Mouse (Mus musculus) G1E (cell line): ENCODE results near the gene Vill. TPM values are rescaled to one million over a fixed set of nuclear protein-coding genes. Genes with fewer than 3 reads are reported as not detected.

ENCODE experiments used
- ATAC-seq: 2 replicates; pipeline ENCODE4 v1.8.0; 2016; ENCODE audit warnings: mild to moderate bottlenecking; ENCODE audit not compliant: insufficient number of reproducible peaks, poor library complexity, low FRiP score, severe bottlenecking; ENCODE audit errors: extremely low read depth
- DNase-seq: peaks from one replicate; pipeline ENCODE4 v3.0.0; 2012; ENCODE audit warnings: low spot score
- H3K27me3 ChIP-seq: 2 replicates; pipeline ENCODE4 v1.6.1; 2012; ENCODE audit warnings: mild to moderate bottlenecking, low read length, inconsistent platforms; ENCODE audit not compliant: insufficient read depth
- H3K36me3 ChIP-seq: replicated peaks from 2 replicates; pipeline ENCODE3; 2012; ENCODE audit warnings: mild to moderate bottlenecking, inconsistent platforms
- H3K4me1 ChIP-seq: 2 replicates; pipeline ENCODE4 v1.6.1; 2012; ENCODE audit warnings: low read depth, low read length, inconsistent platforms, mixed read lengths; ENCODE audit not compliant: insufficient read depth
- H3K4me3 ChIP-seq: 2 replicates; pipeline ENCODE4 v1.5.1; 2012; ENCODE audit warnings: low read depth, mild to moderate bottlenecking, inconsistent platforms, low read length, moderate library complexity, mixed read lengths
- H3K9me3 ChIP-seq: replicated peaks from 2 replicates; pipeline ENCODE4 v1.6.1; 2012; ENCODE audit warnings: inconsistent platforms
- CTCF ChIP-seq: IDR thresholded peaks from 2 replicates; pipeline ENCODE4 v1.5.1; 2012; ENCODE audit warnings: low read depth, low read length, inconsistent platforms, mixed read lengths
- GATA1 ChIP-seq: IDR thresholded peaks from 2 replicates; pipeline ENCODE4 v1.6.1; 2012; ENCODE audit warnings: borderline replicate concordance, low read length, inconsistent platforms, mixed read lengths
- GATA2 ChIP-seq: IDR thresholded peaks from 2 replicates; pipeline ENCODE4 v1.6.1; 2012; ENCODE audit warnings: low read depth, low read length, inconsistent platforms, borderline replicate concordance
- POLR2AphosphoS5 ChIP-seq: IDR thresholded peaks from 2 replicates; pipeline ENCODE4 v1.6.1; 2012; ENCODE audit warnings: low read depth, low read length, inconsistent platforms; ENCODE audit not compliant: insufficient replicate concordance
- TAL1 ChIP-seq: conservative IDR thresholded peaks from 2 replicates; pipeline ENCODE4 v1.6.1; 2012; ENCODE audit warnings: low read depth, low read length, inconsistent platforms, mixed read lengths
- polyA plus RNA-seq: library from polyadenylated mRNA; stranded (reverse); fragments of >175 nt; gene quantifications from 2 replicates; pipeline ENCODE4 v1.2.3, GENCODE M21; 2012
- total RNA-seq, 2 experiments: library from RNA; stranded (forward) in 1 of 2; stranded (reverse) in 1 of 2; fragments of 200-1000 nt in 1 of 2; fragments of >200 nt in 1 of 2; fragmentation: Nextera tagmentation in 1 of 2; gene quantifications; 2 replicates each; pipeline ENCODE4 v1.2.3; 2014 to 2017

Vill gene
- total and polyA plus RNA-seq, 3 experiments: not detected

DNA sequence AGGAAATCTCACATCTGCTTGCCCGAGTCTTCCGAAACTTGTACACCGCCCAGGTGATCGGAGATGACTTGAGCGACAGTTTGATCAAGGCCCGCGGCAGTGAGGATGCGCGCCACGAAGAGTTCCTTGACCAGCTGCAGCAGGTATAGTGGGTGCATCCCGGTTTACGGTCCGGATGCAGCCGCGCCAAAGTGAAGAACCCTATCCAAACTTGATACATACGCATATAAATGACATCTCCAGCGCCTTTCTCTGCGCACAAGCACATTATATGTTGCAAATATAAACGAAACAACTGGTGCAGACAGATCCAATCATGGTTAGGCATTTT, 50.2 kb downstream of the Vill start:
- TF ChIP-seq GATA1: no peak
- no peak for TF ChIP-seq TAL1
- no peak for TF ChIP-seq CTCF
- no peak for TF ChIP-seq GATA2
- TF ChIP-seq POLR2AphosphoS5: no peak
- no peak overlapping the region; the same call in 1 of the 2 replicates for H3K4me3 ChIP-seq
- H3K27me3 ChIP-seq: no peaks in the 10 kb centered on the region; the same call in 1 of the 2 replicates
- ATAC-seq (no peak), DNase-seq (no peak)
- peaks cover 71% of the 10 kb centered on the region for H3K9me3 ChIP-seq
- H3K4me1 ChIP-seq: no peaks in the 10 kb centered on the region
- H3K36me3 ChIP-seq: no peaks in the 10 kb centered on the region

DNA sequence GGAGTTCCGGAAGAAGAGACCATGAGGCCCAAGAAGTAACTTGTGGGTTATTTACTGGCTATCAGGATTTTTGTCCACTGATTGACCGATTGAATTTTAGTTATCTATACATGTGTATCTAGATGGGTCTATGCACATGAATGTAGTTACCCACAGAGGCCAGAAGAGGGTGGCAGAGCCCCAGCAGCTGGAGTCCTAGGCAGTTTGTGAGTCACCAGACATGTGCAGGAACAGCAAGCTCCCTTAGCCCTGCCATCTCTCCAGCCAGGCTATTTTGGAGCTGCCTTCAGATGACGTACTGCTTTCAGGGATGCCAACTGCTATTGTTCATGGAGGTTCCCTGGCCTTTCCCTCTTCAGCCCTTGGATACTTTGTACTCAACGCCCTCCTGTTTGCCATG, 55.0 kb downstream of the Vill start:
- DNase-seq: no peak
- no peak for ATAC-seq

DNA sequence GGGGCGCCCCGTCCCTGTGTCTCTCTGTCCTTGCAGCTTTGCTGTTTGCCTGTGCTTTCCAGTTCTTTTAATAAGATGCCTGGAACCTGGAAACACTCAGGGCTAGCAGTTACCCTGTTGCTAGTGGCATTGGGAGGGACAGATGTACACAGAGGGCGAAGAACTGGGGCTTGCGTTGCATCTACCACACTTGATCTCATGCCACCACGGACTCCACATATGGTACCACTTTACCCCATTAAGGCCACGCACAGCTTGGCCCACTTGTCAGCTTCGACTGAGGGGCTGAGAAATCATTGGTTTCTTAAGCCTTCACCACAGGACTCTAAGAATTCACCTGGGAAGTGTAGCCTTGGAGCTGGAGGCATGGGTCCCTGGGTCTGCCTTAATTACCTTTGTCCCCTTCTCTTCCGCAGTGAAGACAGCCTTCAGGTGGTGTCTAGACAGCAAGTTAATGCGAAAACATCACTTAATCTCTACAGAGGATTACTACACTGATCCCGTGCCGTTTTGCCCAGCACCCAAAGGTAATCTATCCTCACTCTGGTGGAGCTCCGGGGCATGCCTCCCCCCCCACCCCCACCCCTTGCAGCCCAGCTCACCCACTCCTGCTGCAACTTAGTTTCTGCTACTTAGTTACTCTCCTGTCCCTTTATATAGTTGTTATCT, 57.2 kb downstream of the Vill start:
- ATAC-seq (no peak), DNase-seq (no peak)
- peaks cover 70% of the 10 kb centered on the region for H3K9me3 ChIP-seq
- TF ChIP-seq CTCF (no peak), POLR2AphosphoS5 (no peak), GATA2 (no peak), TAL1 (no peak), GATA1 (no peak)
- no peaks in the 10 kb centered on the region for H3K4me1 ChIP-seq
- no peak overlapping the region for H3K4me3 ChIP-seq
- no peaks in the 10 kb centered on the region for H3K27me3 ChIP-seq
- H3K36me3 ChIP-seq: no peaks in the 10 kb centered on the region

More for the DNA sequence above, 55.0 kb downstream of the Vill start:
- Histone ChIP-seq H3K4me3 (no peak overlapping the region), H3K9me3 (peaks cover 79% of the 10 kb centered on the region), H3K4me1 (no peaks in the 10 kb centered on the region), H3K27me3 (no peaks in the 10 kb centered on the region; the same call in 1 of the 2 replicates), H3K36me3 (no peaks in the 10 kb centered on the region)
- TF ChIP-seq TAL1: no peak
- TF ChIP-seq POLR2AphosphoS5: no peak
- no peak for TF ChIP-seq CTCF
- no peak for TF ChIP-seq GATA1
- TF ChIP-seq GATA2: no peak

DNA sequence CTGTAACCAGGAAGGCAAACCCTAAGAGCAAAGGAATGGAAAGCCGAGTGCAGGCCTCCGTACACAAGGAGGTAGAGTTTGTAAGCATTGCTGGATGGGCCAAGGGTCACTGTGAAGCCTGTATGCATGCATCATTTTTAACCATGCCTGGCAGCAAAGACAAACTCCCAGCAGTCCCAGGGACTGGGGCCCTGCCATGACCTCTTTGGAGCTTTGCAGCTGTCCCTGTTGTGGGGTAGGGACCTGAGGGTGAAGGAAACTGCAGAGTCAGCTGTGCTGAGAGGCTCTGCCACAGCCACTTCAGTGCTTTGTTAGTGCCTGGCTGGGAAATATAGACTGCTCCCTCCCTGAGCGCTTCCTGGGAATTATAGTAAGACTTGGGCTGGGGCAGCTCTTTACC, 58.1 kb downstream of the Vill start:
- no peaks in the 10 kb centered on the region for H3K27me3 ChIP-seq
- ATAC-seq (no peak), DNase-seq (no peak)
- TF ChIP-seq GATA2 (no peak), GATA1 (no peak), TAL1 (no peak), POLR2AphosphoS5 (no peak), CTCF (no peak)
- peaks cover 68% of the 10 kb centered on the region for H3K9me3 ChIP-seq
- no peaks in the 10 kb centered on the region for H3K36me3 ChIP-seq
- H3K4me3 ChIP-seq: no peak overlapping the region
- H3K4me1 ChIP-seq: no peaks in the 10 kb centered on the region

DNA sequence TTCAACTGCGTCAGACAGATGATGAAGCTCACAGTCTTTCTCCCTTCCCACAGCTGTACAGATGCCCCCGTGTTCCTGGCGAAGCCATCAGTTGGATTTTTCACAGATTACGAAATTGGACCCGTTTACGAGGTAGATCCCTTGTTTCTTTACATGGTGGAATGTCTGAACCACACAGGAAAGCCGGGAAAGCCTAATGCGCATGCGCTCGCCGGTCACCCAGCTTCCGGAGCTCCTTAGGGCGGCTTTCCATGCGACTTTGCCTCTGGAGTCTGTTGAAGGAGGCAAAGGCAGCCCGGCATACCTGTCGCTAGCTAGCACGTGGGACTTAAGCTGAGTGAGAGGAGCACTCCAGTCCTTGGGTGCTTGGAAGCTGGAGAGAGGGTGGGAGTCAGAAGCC, 62.3 kb downstream of the Vill start:
- H3K36me3 ChIP-seq: no peaks in the 10 kb centered on the region
- ATAC-seq (no peak), DNase-seq (no peak)
- no peak overlapping the region for H3K4me3 ChIP-seq
- TF ChIP-seq POLR2AphosphoS5 (no peak), TAL1 (no peak), GATA1 (no peak), CTCF (no peak), GATA2 (no peak)
- peaks cover 80% of the 10 kb centered on the region for H3K9me3 ChIP-seq
- H3K4me1 ChIP-seq: no peaks in the 10 kb centered on the region
- H3K27me3 ChIP-seq: no peaks in the 10 kb centered on the region

DNA sequence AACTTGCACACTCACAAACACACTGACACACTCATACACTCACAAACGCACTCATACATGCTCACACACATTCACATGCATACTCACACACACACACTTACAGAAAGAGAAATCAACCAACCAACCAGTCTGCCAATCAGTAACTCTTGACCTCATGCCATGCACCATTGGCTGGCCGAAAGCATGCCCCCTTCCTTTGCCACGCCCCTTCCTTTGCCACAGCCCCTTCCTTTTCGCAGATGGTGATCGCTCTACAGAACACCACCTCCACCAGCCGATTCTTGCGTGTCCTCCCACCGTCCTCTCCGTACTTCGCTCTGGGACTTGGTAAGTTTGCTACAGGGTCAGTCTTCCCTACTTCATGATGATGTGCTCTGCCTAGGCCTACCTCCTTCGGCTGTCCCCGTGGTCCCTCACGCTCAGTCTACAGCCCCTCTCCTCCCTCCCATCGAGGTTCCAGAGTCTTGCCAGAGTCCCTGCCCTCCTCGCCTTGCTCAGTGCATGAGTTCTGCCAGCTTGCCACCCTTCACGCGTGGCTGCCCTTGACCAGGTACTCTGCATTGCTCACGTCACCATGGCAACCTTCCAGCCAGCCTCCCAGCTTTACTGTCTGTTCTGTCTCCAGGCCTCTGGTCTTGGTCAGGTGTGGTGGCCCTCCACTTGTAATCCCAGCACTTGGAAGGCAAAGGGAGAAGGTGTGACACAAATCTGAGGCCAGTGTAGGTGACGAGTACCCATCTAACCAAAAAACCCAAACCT, 67.0 kb downstream of the Vill start:
- TF ChIP-seq POLR2AphosphoS5: no peak
- no peak for TF ChIP-seq CTCF
- no peak for TF ChIP-seq GATA2
- TF ChIP-seq GATA1: no peak
- TF ChIP-seq TAL1: no peak
- Histone ChIP-seq H3K4me3 (peak overlapping the region; percentile 6; the same call in 1 of the 2 replicates), H3K9me3 (peaks cover 93% of the 10 kb centered on the region), H3K36me3 (no peaks in the 10 kb centered on the region), H3K27me3 (peaks cover 2% of the 10 kb centered on the region; the same call in 1 of the 2 replicates), H3K4me1 (no peaks in the 10 kb centered on the region)
- DNase-seq (no peak), ATAC-seq (no peak)
